Mouse (Mus musculus): ENCODE results near the gene Acad12.
"Not testable (repeated sequence)": the region's sequence is repeated elsewhere in the genome, so short reads cannot be mapped to it uniquely, and the experiment has no call there.

DNA sequence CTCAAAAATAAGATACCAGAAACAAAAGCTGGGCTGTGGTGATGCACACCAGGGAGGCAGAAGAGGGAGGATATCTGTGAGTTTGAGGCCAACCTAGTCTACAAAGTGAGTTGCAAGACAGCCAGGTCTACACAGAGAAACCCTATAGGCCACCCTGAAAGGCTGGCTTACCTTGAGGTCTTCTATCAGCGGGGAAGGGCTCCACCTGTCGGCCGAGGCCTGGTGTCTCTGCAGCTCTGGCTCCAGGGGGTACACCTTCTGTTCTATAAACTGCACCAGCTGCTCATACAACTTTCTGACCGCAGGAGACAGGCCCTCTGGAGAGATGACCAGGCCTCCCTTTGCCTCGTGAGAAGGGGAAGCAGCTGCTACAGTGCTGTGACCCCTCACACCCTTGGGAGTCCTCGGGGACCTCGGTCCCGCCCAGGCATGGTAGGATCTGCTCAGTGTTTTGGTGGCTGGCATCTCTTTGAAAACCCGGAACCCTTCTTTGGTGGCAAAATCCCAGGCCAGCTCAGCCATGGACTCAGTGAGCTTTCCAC, 12.4 kb upstream of the Acad12 start:
- TF ChIP-seq POLR2A (IDR thresholded peaks at IDR 0.05; ENCODE audit: borderline replicate concordance, extremely low read depth, insufficient read depth, insufficient read length, poor library complexity, severe bottlenecking): not testable (repeated sequence)
- peak; percentile 14; the same call in 1 of the 2 replicates for TF ChIP-seq CTCF (IDR thresholded peaks at IDR 0.05; ENCODE audit: borderline replicate concordance, extremely low read depth, insufficient read depth, insufficient read length)
